ENCODE assay signal across 19 mouse cellular contexts in the genomic region with DNA sequence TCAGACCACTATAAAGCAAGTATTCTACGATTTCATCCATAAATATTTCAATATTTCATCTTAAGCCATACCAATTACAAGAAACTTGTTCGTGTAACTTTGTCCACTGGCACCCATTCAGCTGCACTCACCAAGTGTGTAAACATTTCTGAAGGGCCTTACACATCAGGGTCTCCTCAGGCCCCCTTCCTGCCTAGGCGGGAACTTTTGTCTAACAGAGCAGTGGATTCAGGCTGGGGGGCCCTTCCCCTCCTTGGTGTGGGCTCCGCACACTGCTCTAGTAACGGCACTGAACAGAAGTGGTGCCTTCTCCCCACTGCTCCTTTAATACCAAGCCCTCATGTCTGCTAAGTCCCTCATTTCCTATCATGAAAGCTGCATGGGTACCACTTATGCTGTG. TPM values are rescaled to one million over a fixed set of nuclear protein-coding genes. Genes with fewer than 3 reads are reported as not detected.
DNase-seq lines count a peak whose midpoint lies in the region; ATAC-seq and TF ChIP-seq lines count a peak whose summit lies in the region.
"Had no signal": no experiment of that assay in that cellular context is flagged by ENCODE, and none has a peak within 500 bp of the region (broad histone marks: within the 10 kb centered on the region; RNA-seq: fewer than 3 reads in every experiment).

No protein-coding gene starts in this region.

- H3K4me2 ChIP-seq in embryonic facial prominence, embryonic 12.5 days (replicated peaks): no peak overlapping the region
- H3K4me2 ChIP-seq in heart, embryonic 12.5 days: no peak overlapping the region
- no peak overlapping the region for H3K4me2 ChIP-seq in heart, embryonic 13.5 days
- H3K4me2 ChIP-seq in lung, embryonic 14.5 days: no peak overlapping the region

- no peak overlapping the region for H3K4me3 ChIP-seq in embryonic facial prominence, embryonic 12.5 days
- H3K4me3 ChIP-seq in embryonic facial prominence, embryonic 10.5 days: no peak overlapping the region
- no peak overlapping the region for H3K4me3 ChIP-seq in heart, embryonic 12.5 days
- no peak overlapping the region for H3K4me3 ChIP-seq in heart, embryonic 13.5 days
- H3K4me3 ChIP-seq in lung, embryonic 14.5 days (ENCODE audit: low read depth, low read length): no peak overlapping the region

- H3K4me1 ChIP-seq in embryonic facial prominence, embryonic 12.5 days: 0 out of 2 replicates have a peak, but pooled peaks cover 7% of the 10 kb centered on the region
- peaks cover 10% of the 10 kb centered on the region for H3K4me1 ChIP-seq in embryonic facial prominence, embryonic 10.5 days
- peaks cover 18% of the 10 kb centered on the region for H3K4me1 ChIP-seq in heart, embryonic 12.5 days (replicated peaks)
- H3K4me1 ChIP-seq in heart, embryonic 13.5 days: peaks cover 17% of the 10 kb centered on the region
- peaks cover 7% of the 10 kb centered on the region; the same call in 1 of the 2 replicates for H3K4me1 ChIP-seq in lung, embryonic 14.5 days (ENCODE audit: insufficient read depth)

- no peak for ATAC-seq in embryonic facial prominence, embryonic 12.5 days (ENCODE audit: insufficient number of reproducible peaks, insufficient read depth, low FRiP score, low TSS enrichment)
- no peak for ATAC-seq in heart, embryonic 12.5 days (ENCODE audit: insufficient number of reproducible peaks, low FRiP score)
- ATAC-seq in heart, embryonic 13.5 days (ENCODE audit: extremely low read depth, insufficient number of reproducible peaks, low FRiP score, low TSS enrichment): no peak
- peak; percentile 64 for ATAC-seq in lung, embryonic 14.5 days (ENCODE audit: insufficient read depth)
- ATAC-seq: activated CD4-positive, CD25-positive, alpha-beta regulatory T cell, adult 4 months; CD4-positive, CD25-positive, alpha-beta regulatory T cell, adult 4 months; Patski had no signal

- TF ChIP-seq CTCF in lung, embryonic 14.5 days (IDR thresholded peaks at IDR 0.05; ENCODE audit: low read depth): no peak

- DNase-seq in embryonic facial prominence, embryonic 10.5 days (ENCODE audit: low spot score): no peak
- DNase-seq in heart, adult 11 months: peak; percentile 53
- DNase-seq in heart, postnatal 36 days: no peak
- peak; percentile 27 for DNase-seq in lung, embryonic 14.5 days
- no peak for DNase-seq in lung, adult 18-20 months
- DNase-seq: adrenal gland, adult 8-10 months; adrenal gland, postnatal 10 days; adrenal gland, postnatal 25 days; B cell, adult 2 months; cerebellum, adult 11 months; cerebellum, adult 11-12 months had no signal

- no peak overlapping the region for H3K9ac ChIP-seq in embryonic facial prominence, embryonic 12.5 days
- H3K9ac ChIP-seq in heart, embryonic 12.5 days: no peak overlapping the region; the same call in 1 of the 2 replicates
- 0 out of 2 replicates have a peak overlapping the region, but pooled peaks have one; percentile 16 for H3K9ac ChIP-seq in heart, embryonic 13.5 days
- H3K9ac ChIP-seq in lung, embryonic 14.5 days: no peak overlapping the region

- H3K27ac ChIP-seq in embryonic facial prominence, embryonic 12.5 days: 0 out of 2 replicates have a peak overlapping the region, but pooled peaks have one; percentile 6
- no peak overlapping the region for H3K27ac ChIP-seq in embryonic facial prominence, embryonic 10.5 days (replicated peaks)
- H3K27ac ChIP-seq in heart, embryonic 12.5 days (ENCODE audit: poor library complexity, severe bottlenecking): no peak overlapping the region
- H3K27ac ChIP-seq in heart, embryonic 13.5 days (replicated peaks): no peak overlapping the region
- H3K27ac ChIP-seq in lung, embryonic 14.5 days (ENCODE audit: low read depth): no peak overlapping the region

- no peaks in the 10 kb centered on the region for H3K9me3 ChIP-seq in embryonic facial prominence, embryonic 12.5 days
- no peaks in the 10 kb centered on the region for H3K9me3 ChIP-seq in embryonic facial prominence, embryonic 10.5 days
- H3K9me3 ChIP-seq in heart, embryonic 12.5 days (replicated peaks): no peaks in the 10 kb centered on the region
- H3K9me3 ChIP-seq in heart, embryonic 13.5 days: no peaks in the 10 kb centered on the region
- H3K9me3 ChIP-seq in lung, embryonic 14.5 days (ENCODE audit: low read depth, low read length): no peaks in the 10 kb centered on the region
- H3K9me3 ChIP-seq: G1E had no signal

- H3K27me3 ChIP-seq in embryonic facial prominence, embryonic 12.5 days: no peaks in the 10 kb centered on the region
- H3K27me3 ChIP-seq in embryonic facial prominence, embryonic 10.5 days (replicated peaks; ENCODE audit: low read depth, poor library complexity, severe bottlenecking): no peaks in the 10 kb centered on the region
- no peaks in the 10 kb centered on the region for H3K27me3 ChIP-seq in heart, embryonic 12.5 days (replicated peaks)
- no peaks in the 10 kb centered on the region for H3K27me3 ChIP-seq in heart, embryonic 13.5 days (replicated peaks)
- H3K27me3 ChIP-seq in lung, embryonic 14.5 days (ENCODE audit: insufficient read depth, low read length): no peaks in the 10 kb centered on the region
- H3K27me3 ChIP-seq: CH12.LX, Patski had no signal

- peaks cover 20% of the 10 kb centered on the region for H3K36me3 ChIP-seq in embryonic facial prominence, embryonic 12.5 days
- H3K36me3 ChIP-seq in embryonic facial prominence, embryonic 10.5 days (replicated peaks): peaks cover 42% of the 10 kb centered on the region
- peaks cover 24% of the 10 kb centered on the region for H3K36me3 ChIP-seq in heart, embryonic 12.5 days
- H3K36me3 ChIP-seq in heart, embryonic 13.5 days: peaks cover 26% of the 10 kb centered on the region
- peaks cover 27% of the 10 kb centered on the region for H3K36me3 ChIP-seq in lung, embryonic 14.5 days (ENCODE audit: insufficient read depth)

- 94% methylated on average over 5 of the region's 5 CpGs for WGBS in embryonic facial prominence, embryonic 12.5 days
- 92% methylated on average over 5 of the region's 5 CpGs for WGBS in embryonic facial prominence, embryonic 10.5 days
- 88% methylated on average over 5 of the region's 5 CpGs for WGBS in heart, embryonic 12.5 days
- 89% methylated on average over 5 of the region's 5 CpGs for WGBS in heart, embryonic 13.5 days
- WGBS in lung, embryonic 14.5 days: 48% methylated on average over 5 of the region's 5 CpGs

- intact Hi-C loops in heart, postnatal 36 days (cut with DNase I): loop anchor here (5.0 kb wide), 1 partner anchor 950 kb away; no protein-coding TSS in a partner anchor

RNA-seq across cellular contexts. Expression of a gene that starts 12.7 kb away (rescaled TPM):
- 24.3 and 26.1 TPM in 2 replicates for polyA plus RNA-seq in embryonic facial prominence, embryonic 12.5 days (2016; fragmentation: Nextera tagmentation; extraction: Ambion mirVana)
- polyA plus RNA-seq in embryonic facial prominence, embryonic 10.5 days (2016; fragmentation: Nextera tagmentation; extraction: Ambion mirVana): 18.8 and 21.1 TPM in 2 replicates
- 17.2 and 17.7 TPM in 2 replicates for polyA plus RNA-seq in heart, embryonic 12.5 days (2016; fragmentation: Nextera tagmentation; extraction: Ambion mirVana)
- polyA plus RNA-seq in heart, embryonic 13.5 days (2015; fragmentation: Nextera tagmentation; extraction: Ambion mirVana): 7.0 and 8.5 TPM in 2 replicates
- 10 to 100 TPM; 10.6 to 12.3 TPM for total RNA-seq in heart, postnatal 36 days (2021)
- polyA plus RNA-seq in lung, embryonic 14.5 days (2014; fragmentation: Nextera tagmentation; extraction: Ambion mirVana): 18.1 and 19.1 TPM in 2 replicates

Comparison
In these comparisons a context has a peak if more than half of its experiments do, and no peak if none do; other contexts are left out.
1. DNase-seq: peak in heart, adult 11 months (single experiment) and lung, embryonic 14.5 days (single experiment); none in embryonic facial prominence, embryonic 10.5 days (single experiment), heart, postnatal 36 days (0 of 2) and lung, adult 18-20 months (0 of 2).